In the genomic region with DNA sequence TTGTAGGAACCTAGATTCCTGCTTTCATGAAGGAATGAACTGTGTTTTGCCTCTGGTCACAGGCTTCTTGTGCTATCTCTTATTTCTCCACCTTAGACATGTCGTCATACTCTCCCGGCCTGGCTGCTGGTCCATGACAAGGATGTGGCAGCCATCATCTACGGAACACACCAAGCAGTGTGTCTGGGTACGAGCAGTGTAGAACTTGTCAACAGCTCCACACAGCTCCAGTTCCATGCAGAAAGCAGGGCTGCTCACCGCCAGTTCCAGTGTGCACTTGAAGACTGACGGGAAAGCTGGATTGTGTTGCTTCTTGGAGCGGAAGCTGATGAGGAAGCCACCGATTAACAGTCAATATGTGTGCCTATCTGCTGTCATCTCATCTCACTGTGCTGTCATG, we compare ENCODE assay signal across 28 mouse cellular contexts.
A peak's percentile ranks its signal among the peaks of the same experiment; 100 is the strongest.
DNase-seq lines count a peak whose midpoint lies in the region; ATAC-seq and TF ChIP-seq lines count a peak whose summit lies in the region.
"Had no signal": no experiment of that assay in that cellular context is flagged by ENCODE, and none has a peak within 500 bp of the region (broad histone marks: within the 10 kb centered on the region; RNA-seq: fewer than 3 reads in every experiment).

No protein-coding gene starts in this region.

- H3K27me3 ChIP-seq in heart, embryonic 12.5 days (replicated peaks): no peaks in the 10 kb centered on the region
- H3K27me3 ChIP-seq in heart, embryonic 15.5 days: no peaks in the 10 kb centered on the region
- no peaks in the 10 kb centered on the region for H3K27me3 ChIP-seq in heart, adult 2 months (ENCODE audit: control insufficient read depth, insufficient read depth, low read length)
- H3K27me3 ChIP-seq: embryonic facial prominence, embryonic 13.5 days; forebrain, embryonic 12.5 days; forebrain, embryonic 15.5 days had no signal

- peak; percentile 85 for DNase-seq in heart, adult 11 months
- DNase-seq in heart, adult 18-20 months: no peak
- DNase-seq in heart, postnatal 36 days: no peak
- no peak for DNase-seq in heart, adult 2 months
- peak; percentile 19 for DNase-seq in retina, postnatal 1 day
- no peak for DNase-seq in retina, embryonic 14.5 days (ENCODE audit: low spot score)
- DNase-seq: adrenal gland, adult 8-10 months; adrenal gland, postnatal 25 days; cerebellum, adult 11-12 months; cerebellum, adult 8-10 months; cerebellum, postnatal 10 days; cerebellum, postnatal 36 days; embryo, embryonic 11 days; gastrocnemius, postnatal 25 days; heart, postnatal 4 days; kidney, adult 18-20 months had no signal

- 0 out of 2 replicates have a peak overlapping the region, but pooled peaks have one; percentile 2 for H3K4me2 ChIP-seq in heart, embryonic 12.5 days
- no peak overlapping the region; the same call in 1 of the 2 replicates for H3K4me2 ChIP-seq in heart, embryonic 15.5 days
- H3K4me2 ChIP-seq: embryonic facial prominence, embryonic 13.5 days; forebrain, embryonic 12.5 days; forebrain, embryonic 15.5 days; hindbrain, embryonic 14.5 days had no signal

- H3K27ac ChIP-seq in heart, embryonic 12.5 days (ENCODE audit: poor library complexity, severe bottlenecking): peak overlapping the region; percentile 51
- peak overlapping the region; percentile 51 for H3K27ac ChIP-seq in heart, embryonic 15.5 days
- H3K27ac ChIP-seq in heart, adult 2 months: no peak overlapping the region
- H3K27ac ChIP-seq: embryonic facial prominence, embryonic 10.5 days; embryonic facial prominence, embryonic 13.5 days; forebrain, embryonic 12.5 days; forebrain, embryonic 15.5 days; hindbrain, embryonic 14.5 days; hindbrain, postnatal 0 days had no signal

- H3K79me2 ChIP-seq in heart, adult 2 months (replicated peaks; ENCODE audit: control insufficient read depth, insufficient read depth, low read length): no peaks in the 10 kb centered on the region

- no peaks in the 10 kb centered on the region for H3K36me3 ChIP-seq in heart, embryonic 12.5 days
- no peaks in the 10 kb centered on the region for H3K36me3 ChIP-seq in heart, embryonic 15.5 days
- H3K36me3 ChIP-seq in heart, adult 2 months (ENCODE audit: control insufficient read depth, insufficient read depth, low read length): no peaks in the 10 kb centered on the region
- H3K36me3 ChIP-seq: embryonic facial prominence, embryonic 10.5 days; embryonic facial prominence, embryonic 13.5 days; forebrain, embryonic 12.5 days; forebrain, embryonic 15.5 days had no signal

- TF ChIP-seq CTCF in heart, adult 2 months (IDR thresholded peaks at IDR 0.05): no peak

- WGBS in heart, embryonic 12.5 days: 39% methylated on average over 8 of the region's 8 CpGs
- 39% methylated on average over 8 of the region's 8 CpGs for WGBS in heart, embryonic 15.5 days
- 73% methylated on average over 8 of the region's 8 CpGs for WGBS in heart, adult 2 months

- peak; percentile 74 for ATAC-seq in heart, embryonic 12.5 days (ENCODE audit: insufficient number of reproducible peaks, low FRiP score)
- ATAC-seq in heart, embryonic 15.5 days (replicated peaks; ENCODE audit: insufficient number of reproducible peaks, insufficient read depth, low FRiP score, low read depth): no peak
- ATAC-seq: activated CD4-positive, CD25-positive, alpha-beta regulatory T cell, adult 4 months; forebrain, embryonic 15.5 days; hindbrain, postnatal 0 days; inflammation-experienced regulatory T-cells, adult 6 months; intestine, embryonic 16.5 days had no signal

- intact Hi-C loops in heart, postnatal 36 days (cut with DNase I): no loop called here
- intact Hi-C loops in heart, adult 2 months (cut with DNase I): no loop called here

- no peak overlapping the region for H3K9ac ChIP-seq in heart, embryonic 12.5 days
- no peak overlapping the region for H3K9ac ChIP-seq in heart, embryonic 15.5 days
- no peak overlapping the region for H3K9ac ChIP-seq in heart, adult 2 months (ENCODE audit: low read depth, low read length)
- H3K9ac ChIP-seq: embryonic facial prominence, embryonic 13.5 days; forebrain, embryonic 12.5 days; forebrain, embryonic 15.5 days; hindbrain, embryonic 14.5 days had no signal

- H3K9me3 ChIP-seq in heart, embryonic 12.5 days (replicated peaks): no peaks in the 10 kb centered on the region
- H3K9me3 ChIP-seq in heart, embryonic 15.5 days (replicated peaks): no peaks in the 10 kb centered on the region
- H3K9me3 ChIP-seq: embryonic facial prominence, embryonic 10.5 days; embryonic facial prominence, embryonic 13.5 days; forebrain, embryonic 12.5 days; forebrain, embryonic 15.5 days had no signal

- H3K4me1 ChIP-seq in heart, embryonic 12.5 days (replicated peaks): peaks cover 17% of the 10 kb centered on the region
- peaks cover 16% of the 10 kb centered on the region for H3K4me1 ChIP-seq in heart, embryonic 15.5 days (replicated peaks)
- H3K4me1 ChIP-seq in heart, adult 2 months (ENCODE audit: control insufficient read depth, insufficient read depth, low read length): no peaks in the 10 kb centered on the region
- H3K4me1 ChIP-seq: forebrain, embryonic 12.5 days; forebrain, embryonic 15.5 days had no signal

- no peak for TF ChIP-seq POLR2A in heart, adult 2 months (IDR thresholded peaks at IDR 0.05; ENCODE audit: insufficient read depth, low read depth, low read length)

- no peak overlapping the region for H3K4me3 ChIP-seq in heart, embryonic 12.5 days
- H3K4me3 ChIP-seq in heart, embryonic 15.5 days: no peak overlapping the region
- H3K4me3 ChIP-seq in heart, adult 2 months: no peak overlapping the region
- H3K4me3 ChIP-seq: embryonic facial prominence, embryonic 10.5 days; embryonic facial prominence, embryonic 13.5 days; erythroblast, embryonic 14.5 days; forebrain, embryonic 12.5 days; forebrain, embryonic 15.5 days had no signal

- no peak for TF ChIP-seq EP300 in heart, adult 2 months (IDR thresholded peaks at IDR 0.05; ENCODE audit: insufficient read depth, low read depth, low read length)

Comparison
In these comparisons a context has a peak if more than half of its experiments do, and no peak if none do; other contexts are left out.
1. DNase-seq: peak in heart, adult 11 months (single experiment) and retina, postnatal 1 day (single experiment); none in heart, adult 18-20 months (0 of 2), heart, postnatal 36 days (0 of 2), heart, adult 2 months (0 of 2) and retina, embryonic 14.5 days (single experiment).